Mouse (Mus musculus) left cerebral cortex, adult 2 months (tissue): ENCODE data around the gene Rab5c. TPM values are rescaled to one million over a fixed set of nuclear protein-coding genes. Genes with fewer than 3 reads are reported as not detected.
A peak's percentile ranks its signal among the peaks of the same experiment; 100 is the strongest.

Experiments
- DNase-seq, 2 experiments: peaks; one replicate each; pipeline ENCODE4 v3.0.0; 2021 to 2022; ENCODE audit warnings: low spot score in 2 of 2, mixed read lengths in 1 of 2; ENCODE audit errors: extremely low spot score in 1 of 2
- H3K27ac ChIP-seq: fragments of 200-600 bp; 2 replicates; pipeline ENCODE4 v1.8.1; 2022
- H3K4me3 ChIP-seq: fragments of 200-600 bp; 2 replicates; pipeline ENCODE4 v1.8.1; 2022
- CTCF ChIP-seq: fragments of 200-600 bp; IDR thresholded peaks from 2 replicates; pipeline ENCODE4 v1.8.1; 2022; ENCODE audit warnings: antibody characterized with exemption, mild to moderate bottlenecking, moderate library complexity
- intact Hi-C: fragments of 180-260 bp; cut with DNase I; formaldehyde crosslinking; loops from one replicate; pipeline ENCODE4 v1.15.1; 2025
- total RNA-seq, 2 experiments: library from RNA; stranded (reverse); gene quantifications; 2 replicates each; pipeline ENCODE4 v1.2.3; 2021

Rab5c gene
- total RNA-seq, 2 experiments from 2014 or later = 139 to 142 TPM

GRCm38 (mm10) chr11:100766726-100767125 lies 28.7 kb upstream of the Rab5c start:
- intact Hi-C loops = loop anchor here (5.0 kb wide), 1 partner anchor 191 kb away; no protein-coding TSS in a partner anchor
- DNase-seq = no peak
- TF ChIP-seq CTCF = no peak
- no peak overlapping the region for H3K4me3 ChIP-seq
- no peak overlapping the region for H3K27ac ChIP-seq

DNA sequence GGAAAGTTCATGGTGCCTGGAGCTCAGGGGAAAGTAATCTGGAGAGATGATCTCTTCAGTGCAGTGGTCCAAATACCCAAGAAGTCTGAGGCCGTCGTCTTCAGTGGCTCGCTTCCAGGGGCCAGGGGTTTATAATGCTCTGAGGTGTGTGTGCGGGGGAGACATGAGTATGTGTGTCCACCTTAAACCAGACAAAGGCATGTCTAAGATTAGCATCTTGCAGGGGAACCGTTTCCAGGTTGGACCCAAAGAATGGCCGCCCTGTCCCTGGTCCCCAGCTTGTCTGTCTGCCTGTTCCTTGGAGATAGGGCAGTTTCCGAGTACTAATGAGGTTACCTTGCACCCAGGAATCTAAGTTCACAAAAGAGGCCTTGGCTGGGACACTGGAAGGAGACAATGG lies 24.8 kb upstream of the Rab5c start, which contains the start of gene Hcrt:
Hcrt (minus strand) TSS at position 101 of the 400 bp plus-strand sequence.
- Histone ChIP-seq H3K4me3 (peak within 1 kb of the TSS; percentile 46), H3K27ac (peak within 1 kb of the TSS; percentile 69)
- no peak for DNase-seq
- intact Hi-C loops = no loop called here
- no peak for TF ChIP-seq CTCF

DNA sequence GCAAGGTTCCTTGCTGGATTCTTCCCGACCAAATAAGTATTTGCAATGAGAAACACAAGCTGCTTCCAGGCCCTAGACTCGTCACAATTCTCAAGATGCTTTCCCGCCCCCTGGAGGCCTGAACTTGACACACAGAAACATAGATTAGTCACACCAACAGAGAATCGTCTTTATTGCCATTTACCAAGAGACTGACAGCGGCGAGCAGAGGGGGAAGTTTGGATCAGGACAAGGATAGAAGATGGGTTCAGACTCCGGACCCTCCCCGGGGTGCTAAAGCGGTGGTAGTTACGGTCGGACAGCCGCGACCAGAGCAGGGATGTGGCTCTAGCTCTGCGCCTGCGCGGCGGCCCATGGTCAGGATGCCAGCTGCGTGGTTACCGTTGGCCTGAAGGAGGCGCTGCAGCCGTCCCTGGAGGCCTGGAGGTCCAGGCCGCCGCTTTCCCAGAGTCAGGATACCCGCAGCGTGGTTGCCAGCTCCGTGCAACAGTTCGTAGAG lies 23.6 kb upstream of the Rab5c start:
- peak overlapping the region; percentile 69 for H3K27ac ChIP-seq

GRCm38 (mm10) chr11:100759611-100760233 lies 21.7 kb upstream of the Rab5c start, which contains the start of gene Kcnh4:
Kcnh4 (minus strand) TSS chr11:100759942.
- TF ChIP-seq CTCF = peak; percentile 48

More for the DNA sequence above, 23.6 kb upstream of the Rab5c start:
- peak; percentile 83 to 93 for DNase-seq
- peak; percentile 85 for TF ChIP-seq CTCF
- intact Hi-C loops = loop anchor here (1.0 to 2.0 kb wide), 2 partner anchors 47 to 191 kb away; no protein-coding TSS in a partner anchor
- H3K4me3 ChIP-seq = peak overlapping the region; percentile 46

GRCm38 (mm10) chr11:100758707-100759610 lies 20.9 kb upstream of the Rab5c start:
- intact Hi-C loops = no loop called here
- Histone ChIP-seq H3K4me3 (peak overlapping the region; percentile 51), H3K27ac (peak overlapping the region; percentile 69)
- no peak; the same call in 1 of the 2 replicates for TF ChIP-seq CTCF
- DNase-seq = no peak

More at GRCm38 (mm10) chr11:100759611-100760233, 21.7 kb upstream of the Rab5c start, which contains the start of gene Kcnh4:
- Histone ChIP-seq H3K4me3 (peak within 1 kb of the TSS; percentile 51), H3K27ac (peak within 1 kb of the TSS; percentile 69)
- peak; percentile 89 for DNase-seq
- intact Hi-C loops = loop anchor here (2.0 kb wide), 1 partner anchor 189 kb away; no protein-coding TSS in a partner anchor

- intact Hi-C loops = no loop called here
- no peak for DNase-seq
- Histone ChIP-seq H3K27ac (no peak overlapping the region), H3K4me3 (no peak overlapping the region)
- TF ChIP-seq CTCF = no peak
Measured at GRCm38 (mm10) chr11:100757566-100757965, 19.6 kb upstream of the Rab5c start.

- no peak overlapping the region for H3K4me3 ChIP-seq
- DNase-seq = no peak
- no peak for TF ChIP-seq CTCF
- no peak overlapping the region for H3K27ac ChIP-seq
- intact Hi-C loops = no loop called here
Measured at GRCm38 (mm10) chr11:100756476-100756875, 18.5 kb upstream of the Rab5c start.

- peak in 1 of 2 experiments; percentile 47 for DNase-seq
- intact Hi-C loops = loop anchor here (5.0 kb wide), 1 partner anchor 192 kb away; no protein-coding TSS in a partner anchor
- no peak for TF ChIP-seq CTCF
- Histone ChIP-seq H3K4me3 (no peak overlapping the region), H3K27ac (peak overlapping the region; percentile 86)
Measured at GRCm38 (mm10) chr11:100754693-100755057, 16.7 kb upstream of the Rab5c start.

DNA sequence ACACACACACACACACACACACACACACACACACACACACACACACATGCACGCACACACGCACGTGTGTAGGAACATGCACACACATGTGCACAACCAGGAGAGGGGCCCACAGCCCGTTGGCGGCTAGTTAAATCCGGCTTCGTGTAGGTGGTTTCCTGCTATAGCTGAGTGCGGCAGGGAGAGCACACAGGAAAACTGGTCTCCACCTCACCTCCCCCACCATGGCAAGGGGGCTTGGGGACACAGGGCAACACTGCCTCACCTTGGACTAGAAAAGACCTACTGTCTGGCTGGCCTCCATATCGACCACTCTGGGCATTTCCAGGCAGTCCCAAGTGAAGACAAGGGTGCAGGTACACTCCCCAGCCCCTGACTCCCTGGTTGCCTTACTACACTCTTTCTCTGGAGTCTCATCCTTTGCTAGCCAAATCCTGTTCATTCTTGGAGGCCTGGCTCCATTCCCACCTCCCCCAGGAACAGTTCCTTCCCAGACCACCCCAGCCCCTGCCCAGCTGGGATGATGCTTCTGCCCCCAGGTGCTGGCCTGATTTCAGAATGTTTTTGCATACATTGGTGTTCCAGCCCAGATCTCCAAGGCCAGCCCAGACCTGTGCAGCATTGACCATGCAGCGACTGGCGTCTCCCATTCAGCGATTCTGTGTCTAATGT lies 16.1 kb upstream of the Rab5c start:
- Histone ChIP-seq H3K4me3 (no peak overlapping the region), H3K27ac (peak overlapping the region; percentile 86)
- intact Hi-C loops = loop anchor here (5.0 kb wide), 1 partner anchor 192 kb away; no protein-coding TSS in a partner anchor
- no peak for TF ChIP-seq CTCF
- DNase-seq = peak; percentile 51 to 68

- Histone ChIP-seq H3K4me3 (no peak overlapping the region), H3K27ac (peak overlapping the region; percentile 85)
- DNase-seq = no peak
- intact Hi-C loops = loop anchor here (5.0 kb wide), 1 partner anchor 190 kb away; no protein-coding TSS in a partner anchor
- no peak for TF ChIP-seq CTCF
Measured at GRCm38 (mm10) chr11:100752294-100752693, 14.3 kb upstream of the Rab5c start.

GRCm38 (mm10) chr11:100750127-100750526 lies 12.1 kb upstream of the Rab5c start:
- intact Hi-C loops = loop anchor here (5.0 kb wide), 1 partner anchor 188 kb away; no protein-coding TSS in a partner anchor
- DNase-seq = no peak
- H3K4me3 ChIP-seq = no peak overlapping the region
- TF ChIP-seq CTCF = no peak
- H3K27ac ChIP-seq = peak overlapping the region; percentile 68; the same call in 1 of the 2 replicates
